Mouse (Mus musculus): Measurements from ENCODE around the gene Tmtc4. TPM values are rescaled to one million over a fixed set of nuclear protein-coding genes. Genes with fewer than 3 reads are reported as not detected.

Tmtc4 gene
- polyA plus RNA-seq, 1 experiment from 2014 or later: 43.5 TPM

GRCm38 (mm10) chr14:122881699-122882098 is 102.1 kb downstream of the Tmtc4 start:
- peak overlapping the region; percentile 38; the same call in 1 of the 2 replicates for H3K27ac ChIP-seq
- H3K4me3 ChIP-seq: no peak overlapping the region
- H3K9ac ChIP-seq: no peak overlapping the region
- H3K9me3 ChIP-seq: no peaks in the 10 kb centered on the region
- peaks cover 27% of the 10 kb centered on the region for H3K4me1 ChIP-seq
- H3K36me3 ChIP-seq: no peaks in the 10 kb centered on the region
- H3K27me3 ChIP-seq: no peaks in the 10 kb centered on the region
- no peak overlapping the region for H3K4me2 ChIP-seq (replicated peaks)
- WGBS: 28% methylated on average over 2 of the region's 2 CpGs
- ATAC-seq (ENCODE audit: insufficient number of reproducible peaks, insufficient read depth, low FRiP score, low TSS enrichment): no peak

- H3K4me2 ChIP-seq (replicated peaks): no peak overlapping the region
- H3K9ac ChIP-seq: no peak overlapping the region
- H3K9me3 ChIP-seq: no peaks in the 10 kb centered on the region
- H3K4me3 ChIP-seq: no peak overlapping the region
- H3K27me3 ChIP-seq: no peaks in the 10 kb centered on the region
- 77% methylated on average over 7 of the region's 7 CpGs for WGBS
- no peak for ATAC-seq (ENCODE audit: insufficient number of reproducible peaks, insufficient read depth, low FRiP score, low TSS enrichment)
- H3K27ac ChIP-seq: no peak overlapping the region
- H3K4me1 ChIP-seq: peaks cover 30% of the 10 kb centered on the region
- H3K36me3 ChIP-seq: no peaks in the 10 kb centered on the region
Measured at GRCm38 (mm10) chr14:122880291-122880690, 103.5 kb downstream of the Tmtc4 start.

GRCm38 (mm10) chr14:122877787-122878186 is 106.0 kb downstream of the Tmtc4 start:
- Histone ChIP-seq H3K9me3 (no peaks in the 10 kb centered on the region), H3K9ac (no peak overlapping the region), H3K27me3 (no peaks in the 10 kb centered on the region), H3K4me1 (peaks cover 18% of the 10 kb centered on the region), H3K4me3 (no peak overlapping the region), H3K27ac (no peak overlapping the region), H3K36me3 (no peaks in the 10 kb centered on the region), H3K4me2 (replicated peaks) (no peak overlapping the region)
- no peak for ATAC-seq (ENCODE audit: insufficient number of reproducible peaks, insufficient read depth, low FRiP score, low TSS enrichment)
- 88% methylated on average over 3 of the region's 3 CpGs for WGBS

- Histone ChIP-seq H3K9ac (no peak overlapping the region), H3K36me3 (no peaks in the 10 kb centered on the region), H3K27ac (no peak overlapping the region), H3K4me2 (replicated peaks) (no peak overlapping the region), H3K4me3 (no peak overlapping the region), H3K9me3 (no peaks in the 10 kb centered on the region), H3K27me3 (no peaks in the 10 kb centered on the region), H3K4me1 (peaks cover 7% of the 10 kb centered on the region)
- no peak for ATAC-seq (ENCODE audit: insufficient number of reproducible peaks, insufficient read depth, low FRiP score, low TSS enrichment)
- WGBS: 66% methylated on average over 7 of the region's 7 CpGs
Measured at GRCm38 (mm10) chr14:122876723-122877122, 107.1 kb downstream of the Tmtc4 start.

- H3K4me1 ChIP-seq: 0 out of 2 replicates have a peak, but pooled peaks cover 3% of the 10 kb centered on the region
- H3K27me3 ChIP-seq: no peaks in the 10 kb centered on the region
- H3K9ac ChIP-seq: no peak overlapping the region
- no peaks in the 10 kb centered on the region for H3K9me3 ChIP-seq
- H3K4me2 ChIP-seq (replicated peaks): no peak overlapping the region
- H3K36me3 ChIP-seq: no peaks in the 10 kb centered on the region
- no peak overlapping the region for H3K27ac ChIP-seq
- H3K4me3 ChIP-seq: no peak overlapping the region
- ATAC-seq (ENCODE audit: insufficient number of reproducible peaks, insufficient read depth, low FRiP score, low TSS enrichment): peak; percentile 87
- WGBS: under 1% methylated on average over 6 of the region's 6 CpGs
Measured at GRCm38 (mm10) chr14:122876163-122876562, 107.7 kb downstream of the Tmtc4 start.

- 46% methylated on average over 6 of the region's 6 CpGs for WGBS
- H3K4me1 ChIP-seq: 0 out of 2 replicates have a peak, but pooled peaks cover 3% of the 10 kb centered on the region
- no peak overlapping the region for H3K4me2 ChIP-seq (replicated peaks)
- H3K9me3 ChIP-seq: no peaks in the 10 kb centered on the region
- no peaks in the 10 kb centered on the region for H3K36me3 ChIP-seq
- no peak overlapping the region for H3K27ac ChIP-seq
- no peak for ATAC-seq (ENCODE audit: insufficient number of reproducible peaks, insufficient read depth, low FRiP score, low TSS enrichment)
- H3K9ac ChIP-seq: no peak overlapping the region
- H3K27me3 ChIP-seq: no peaks in the 10 kb centered on the region
- no peak overlapping the region for H3K4me3 ChIP-seq
Measured at GRCm38 (mm10) chr14:122875636-122876035, 108.2 kb downstream of the Tmtc4 start.

GRCm38 (mm10) chr14:122875056-122875455 is 108.8 kb downstream of the Tmtc4 start:
- ATAC-seq (ENCODE audit: insufficient number of reproducible peaks, insufficient read depth, low FRiP score, low TSS enrichment): no peak
- WGBS: 66% methylated on average over 8 of the region's 8 CpGs
- Histone ChIP-seq H3K9ac (no peak overlapping the region), H3K4me2 (replicated peaks) (no peak overlapping the region), H3K27ac (no peak overlapping the region), H3K4me3 (no peak overlapping the region), H3K36me3 (no peaks in the 10 kb centered on the region), H3K4me1 (0 out of 2 replicates have a peak, but pooled peaks cover 3% of the 10 kb centered on the region), H3K27me3 (no peaks in the 10 kb centered on the region), H3K9me3 (no peaks in the 10 kb centered on the region)

- Histone ChIP-seq H3K36me3 (no peaks in the 10 kb centered on the region), H3K27ac (no peak overlapping the region), H3K27me3 (no peaks in the 10 kb centered on the region), H3K9me3 (no peaks in the 10 kb centered on the region), H3K4me3 (no peak overlapping the region), H3K4me1 (0 out of 2 replicates have a peak, but pooled peaks cover 3% of the 10 kb centered on the region), H3K9ac (no peak overlapping the region), H3K4me2 (replicated peaks) (no peak overlapping the region)
- no peak for ATAC-seq (ENCODE audit: insufficient number of reproducible peaks, insufficient read depth, low FRiP score, low TSS enrichment)
- WGBS: 72% methylated on average over 6 of the region's 6 CpGs
Measured at GRCm38 (mm10) chr14:122872612-122873011, 111.2 kb downstream of the Tmtc4 start.

- WGBS: 50% methylated on average over 4 of the region's 4 CpGs
- no peak overlapping the region for H3K4me2 ChIP-seq (replicated peaks)
- 0 out of 2 replicates have a peak, but pooled peaks cover 3% of the 10 kb centered on the region for H3K4me1 ChIP-seq
- no peak overlapping the region for H3K4me3 ChIP-seq
- no peaks in the 10 kb centered on the region for H3K27me3 ChIP-seq
- no peaks in the 10 kb centered on the region for H3K9me3 ChIP-seq
- H3K36me3 ChIP-seq: no peaks in the 10 kb centered on the region
- H3K27ac ChIP-seq: no peak overlapping the region
- H3K9ac ChIP-seq: no peak overlapping the region
- ATAC-seq (ENCODE audit: insufficient number of reproducible peaks, insufficient read depth, low FRiP score, low TSS enrichment): no peak
Measured at GRCm38 (mm10) chr14:122871841-122872580, 111.8 kb downstream of the Tmtc4 start.

- Histone ChIP-seq H3K4me3 (no peak overlapping the region), H3K27ac (no peak overlapping the region), H3K4me1 (no peaks in the 10 kb centered on the region), H3K4me2 (replicated peaks) (no peak overlapping the region), H3K9ac (no peak overlapping the region), H3K36me3 (no peaks in the 10 kb centered on the region), H3K27me3 (no peaks in the 10 kb centered on the region), H3K9me3 (no peaks in the 10 kb centered on the region)
- no peak for ATAC-seq (ENCODE audit: insufficient number of reproducible peaks, insufficient read depth, low FRiP score, low TSS enrichment)
- 72% methylated on average over 6 of the region's 6 CpGs for WGBS
Measured at GRCm38 (mm10) chr14:122869831-122870230, 114.0 kb downstream of the Tmtc4 start.

Data from embryonic facial prominence, embryonic 12.5 days (tissue).